Mouse (Mus musculus): ENCODE data around the gene Olfr1369-ps1.
A peak's percentile ranks its signal among the peaks of the same experiment; 100 is the strongest.
"Not testable (repeated sequence)": the region's sequence is repeated elsewhere in the genome, so short reads cannot be mapped to it uniquely, and the experiment has no call there.

Olfr1369-ps1 gene

DNA sequence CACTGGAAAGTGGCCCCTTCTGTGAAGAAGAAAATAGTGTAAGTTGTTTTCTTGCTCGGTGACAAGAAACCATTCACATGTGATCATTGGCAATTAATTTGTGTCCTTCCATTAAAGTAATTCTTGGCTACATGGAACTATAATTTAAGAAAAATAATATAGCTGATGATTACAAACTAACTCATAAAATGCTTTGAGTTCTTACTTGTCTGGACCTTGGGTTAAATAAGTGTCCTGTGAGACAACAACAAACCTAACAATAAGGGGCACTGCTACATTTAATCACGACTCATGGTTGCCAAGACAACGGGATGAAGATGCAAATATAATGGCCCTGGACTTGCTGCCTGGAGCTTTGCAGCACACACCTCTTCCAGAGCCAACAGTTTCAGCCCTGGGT lies at the start of gene Olfr1369-ps1:
Olfr1369-ps1 (plus strand) TSS at position 301 of the 400 bp plus-strand sequence.
- not testable (repeated sequence) for ATAC-seq (ENCODE audit: low TSS enrichment)

DNA sequence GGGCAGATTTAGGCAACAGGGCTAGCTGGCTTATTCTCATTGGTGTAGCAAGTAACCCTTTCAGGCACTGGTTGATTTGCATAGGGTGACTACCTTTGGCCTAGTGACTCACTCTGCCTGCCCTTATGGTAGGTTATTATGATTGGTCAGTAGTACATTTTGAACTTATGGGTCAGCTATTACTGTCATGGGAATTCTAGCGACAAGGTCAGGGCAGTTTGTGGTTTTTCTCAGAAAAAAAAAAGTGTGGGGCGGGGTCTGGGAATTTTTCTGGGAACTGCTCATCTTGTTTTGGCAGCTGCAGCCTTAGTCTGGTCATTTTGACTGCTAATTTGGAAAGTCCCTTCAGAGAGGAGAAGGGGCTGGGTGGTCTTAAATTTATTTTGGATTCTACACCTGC lies 45.3 kb upstream of the Olfr1369-ps1 start:
- ATAC-seq (ENCODE audit: low TSS enrichment) = no peak

DNA sequence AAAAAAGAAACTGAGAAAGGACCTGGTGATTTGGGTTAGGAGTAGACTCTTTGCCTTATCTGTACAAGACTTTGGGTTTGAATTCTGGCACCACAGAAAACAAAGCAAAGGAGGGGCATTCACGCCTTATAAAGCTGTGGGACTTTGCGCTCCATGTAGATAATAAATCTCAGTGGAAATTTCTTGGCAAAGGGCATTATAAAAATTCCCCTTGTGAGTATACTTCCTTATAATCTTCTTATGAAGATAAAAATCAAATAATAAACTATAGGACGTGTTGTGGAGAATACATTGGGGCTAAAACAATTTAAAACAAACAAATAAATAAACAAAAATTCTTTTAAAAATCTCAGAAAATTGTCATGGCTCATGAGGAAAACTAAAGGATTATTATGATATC lies 36.4 kb upstream of the Olfr1369-ps1 start, which contains the start of gene Olfr1370:
Olfr1370 (minus strand) TSS at position 101 of the 400 bp plus-strand sequence.
- no peak for ATAC-seq (ENCODE audit: low TSS enrichment)

DNA sequence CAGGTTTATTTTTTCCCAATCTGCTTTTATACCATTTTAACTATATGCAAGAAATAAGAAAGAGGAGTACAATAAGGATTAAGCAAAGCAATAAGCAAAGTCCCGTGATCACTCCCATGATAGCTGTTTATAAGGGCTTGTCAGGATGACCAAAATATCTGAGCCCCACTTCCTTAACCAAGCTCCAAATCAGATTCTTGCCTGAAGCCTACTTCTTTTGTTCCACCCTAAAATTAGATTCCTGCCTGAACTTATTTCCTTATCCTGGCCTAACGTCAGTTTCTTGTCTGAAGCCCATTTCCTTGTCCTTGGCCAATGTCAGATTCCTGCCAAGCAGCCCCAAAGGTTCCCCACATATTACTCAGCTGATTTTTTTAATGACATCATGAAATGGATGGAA lies 28.6 kb upstream of the Olfr1369-ps1 start:
- ATAC-seq (ENCODE audit: low TSS enrichment) = no peak

DNA sequence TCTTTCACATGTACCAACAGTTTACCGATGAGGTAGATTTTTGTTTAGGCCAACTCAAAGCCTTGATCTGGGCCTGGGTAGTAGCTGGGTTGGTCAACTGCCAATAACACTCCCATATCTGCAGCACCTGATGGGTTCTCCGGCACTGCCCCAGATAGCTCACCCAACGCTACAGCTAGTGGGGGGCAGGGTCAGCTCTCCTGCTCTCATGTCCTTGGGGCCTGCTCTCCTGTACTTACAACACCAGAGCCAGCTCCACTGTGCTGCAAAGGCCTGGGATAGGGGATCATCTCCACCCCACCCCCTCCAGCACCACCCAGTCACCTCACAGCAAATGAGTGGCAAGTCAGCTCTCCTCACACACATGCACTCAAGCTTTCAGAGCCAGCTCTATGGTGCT lies 1.5 kb upstream of the Olfr1369-ps1 start:
- no peak for ATAC-seq (ENCODE audit: low TSS enrichment)

DNA sequence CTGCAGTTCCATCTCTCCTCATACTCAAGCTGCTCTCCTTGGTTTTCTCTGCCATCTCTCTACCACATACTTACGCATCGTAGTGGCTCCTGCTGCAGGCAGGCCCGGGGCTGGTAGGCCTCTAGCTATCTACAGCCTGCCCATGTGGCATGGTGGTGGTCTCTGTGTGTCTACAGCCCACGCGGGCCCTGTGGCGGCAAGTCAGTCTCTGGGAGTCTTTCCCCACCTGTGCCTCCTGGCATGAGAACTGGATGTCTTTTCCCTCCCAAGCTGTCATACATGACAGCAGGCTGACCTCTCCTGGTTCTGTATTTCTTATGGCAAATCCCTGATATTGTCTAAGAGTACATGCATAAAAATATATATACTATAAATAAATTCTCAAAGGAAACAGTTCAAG lies 842 bp upstream of the Olfr1369-ps1 start:
- no peak for ATAC-seq (ENCODE audit: low TSS enrichment)

DNA sequence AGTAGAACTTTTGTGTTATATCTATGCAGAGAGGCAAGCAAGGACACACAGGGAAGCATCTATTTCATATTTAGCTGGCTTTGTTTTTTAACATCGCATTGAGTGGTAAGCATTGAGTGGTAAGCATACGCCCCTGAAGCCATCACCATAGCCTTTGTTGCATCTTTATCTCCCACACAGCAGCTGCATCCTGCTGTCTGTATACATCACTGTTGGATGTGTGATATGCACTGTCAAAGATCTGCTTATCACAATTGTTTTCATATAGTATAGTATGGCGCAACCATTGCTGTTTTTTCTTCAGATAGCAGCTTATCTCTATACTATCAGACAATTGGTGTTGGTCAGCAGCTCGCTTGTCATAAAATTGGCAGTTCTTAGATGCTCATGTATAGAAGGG lies 2.8 kb downstream of the Olfr1369-ps1 start:
- ATAC-seq (ENCODE audit: low TSS enrichment) = no peak

DNA sequence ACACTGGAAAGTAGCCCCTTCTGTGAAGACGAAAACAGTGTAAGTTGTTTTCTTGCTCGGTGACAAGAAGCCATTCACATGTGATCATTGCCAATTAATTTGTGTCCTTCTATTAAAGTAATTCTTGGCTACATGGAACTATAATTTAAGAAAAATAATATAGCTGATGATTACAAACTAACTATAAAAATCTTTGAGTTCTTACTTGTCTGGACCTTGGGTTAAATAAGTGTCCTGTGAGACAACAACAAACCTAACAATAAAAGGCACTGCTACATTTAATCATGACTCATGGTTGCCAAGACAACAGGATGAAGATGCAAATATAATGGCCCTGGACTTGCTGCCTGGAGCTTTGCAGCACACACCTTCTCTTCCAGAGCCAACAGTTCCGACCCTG lies 18.1 kb downstream of the Olfr1369-ps1 start, which contains the start of gene Olfr263:
Olfr263 (plus strand) TSS at position 301 of the 400 bp plus-strand sequence.
- not testable (repeated sequence) for ATAC-seq (ENCODE audit: low TSS enrichment)

DNA sequence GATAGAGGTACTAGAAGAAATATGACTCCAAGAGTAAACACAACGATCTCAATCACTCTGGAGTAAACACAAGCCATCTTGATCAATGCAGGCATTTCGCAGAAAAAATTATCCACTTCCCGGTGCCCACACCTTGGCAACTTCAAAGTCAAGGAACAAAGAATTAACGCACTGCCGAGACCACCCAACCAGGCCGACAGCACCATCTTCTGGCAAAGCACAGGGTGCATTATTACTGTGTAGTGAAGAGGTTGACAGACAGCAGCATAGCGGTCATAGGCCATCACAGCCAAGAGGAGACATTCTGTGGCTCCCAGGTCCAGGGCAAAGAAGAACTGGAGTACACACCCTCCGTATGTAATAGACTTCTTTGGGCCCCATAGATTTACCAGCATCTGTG lies 31.1 kb downstream of the Olfr1369-ps1 start:
- no peak for ATAC-seq (ENCODE audit: low TSS enrichment)

DNA sequence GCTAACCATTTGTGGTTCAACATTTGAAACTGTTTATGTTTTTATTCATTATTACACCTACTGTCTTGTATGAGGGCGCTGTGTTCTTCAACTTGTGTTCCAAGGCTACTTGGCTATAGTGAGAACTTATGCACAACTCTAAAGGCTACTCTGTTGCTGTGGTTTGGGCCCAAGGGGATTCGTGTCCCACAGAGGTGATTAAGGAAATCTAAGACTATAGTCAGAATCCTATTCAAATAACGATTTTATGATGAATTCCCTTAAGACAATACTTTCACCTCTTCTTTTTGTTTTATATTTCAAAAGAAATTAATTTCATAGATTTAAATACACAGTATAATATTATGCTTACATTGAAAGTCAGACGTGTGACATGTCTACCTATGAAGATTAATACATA lies 34.5 kb downstream of the Olfr1369-ps1 start, which contains the start of gene Olfr1368:
Olfr1368 (minus strand) TSS at position 101 of the 400 bp plus-strand sequence.
- no peak for ATAC-seq (ENCODE audit: low TSS enrichment)

DNA sequence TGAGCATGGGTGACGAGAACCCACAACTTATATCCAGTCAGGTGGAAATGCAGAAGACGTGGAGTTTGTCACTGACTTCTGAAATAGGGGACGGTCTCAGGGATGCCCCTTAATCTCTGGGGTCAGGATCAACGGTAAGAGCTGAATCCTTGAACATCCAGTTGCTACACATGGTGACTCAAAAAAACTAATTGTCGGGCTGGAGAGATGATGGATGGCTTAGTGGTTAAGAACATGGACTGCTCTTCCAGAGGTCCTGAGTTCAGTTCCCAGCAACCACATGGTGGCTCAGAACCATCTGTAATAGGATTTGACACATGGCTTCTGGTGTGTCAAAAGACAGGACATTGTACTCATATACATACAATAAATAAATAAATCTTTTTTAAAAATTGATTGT lies 44.6 kb downstream of the Olfr1369-ps1 start:
- no peak for ATAC-seq (ENCODE audit: low TSS enrichment)

DNA sequence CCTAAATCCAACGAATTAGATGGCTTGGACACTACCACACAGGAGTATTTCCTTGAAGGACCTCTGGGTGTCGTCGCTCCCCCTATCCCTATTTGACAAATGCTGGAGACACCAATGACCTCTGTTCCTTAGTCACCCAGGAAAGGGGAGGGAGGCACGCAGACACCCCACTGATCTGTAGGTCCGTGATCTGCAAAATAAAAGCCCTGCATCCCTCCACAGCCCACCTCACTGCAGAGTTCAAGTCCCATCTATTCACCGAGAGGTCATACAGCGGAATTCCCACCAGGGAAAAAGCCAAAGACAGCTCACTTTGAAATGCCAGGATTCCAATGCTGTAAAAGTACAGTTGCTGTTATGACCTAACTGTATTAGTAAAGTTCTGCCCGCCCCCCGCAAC lies 46.8 kb downstream of the Olfr1369-ps1 start:
- no peak for ATAC-seq (ENCODE audit: low TSS enrichment)

DNA sequence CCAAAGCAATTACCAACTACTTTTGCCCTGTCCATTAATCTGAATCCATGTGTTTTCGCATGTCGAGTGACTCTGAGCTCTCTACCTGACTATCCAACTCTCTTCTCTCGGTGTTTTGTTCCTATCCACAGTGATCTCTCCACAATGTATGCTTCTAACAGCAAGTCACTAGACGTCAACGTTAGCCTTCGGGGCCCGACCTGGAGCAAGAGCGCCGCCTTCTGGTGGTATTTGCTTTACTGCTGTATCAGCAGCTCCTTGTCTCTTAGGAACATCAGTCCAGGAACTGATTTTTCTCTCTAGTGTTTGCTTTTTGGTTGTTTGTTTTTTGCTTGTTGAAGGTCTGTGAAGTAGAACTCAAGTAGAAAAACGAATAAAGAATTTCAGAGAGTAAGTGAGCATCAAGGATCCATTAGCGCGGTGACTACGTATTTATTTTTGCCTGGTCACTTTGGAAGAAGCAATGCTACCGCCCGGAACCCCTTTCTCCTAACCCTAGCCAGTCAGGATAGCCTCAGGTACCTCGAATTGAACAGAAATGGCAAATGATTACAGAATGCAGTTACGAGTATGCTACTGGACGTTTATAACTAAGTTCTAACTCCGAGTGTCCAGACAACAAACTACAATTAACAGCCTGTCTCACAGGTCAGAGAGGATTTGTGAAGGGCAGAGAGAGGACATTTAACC lies 47.6 kb downstream of the Olfr1369-ps1 start:
- ATAC-seq (ENCODE audit: low TSS enrichment) = peak; percentile 90

DNA sequence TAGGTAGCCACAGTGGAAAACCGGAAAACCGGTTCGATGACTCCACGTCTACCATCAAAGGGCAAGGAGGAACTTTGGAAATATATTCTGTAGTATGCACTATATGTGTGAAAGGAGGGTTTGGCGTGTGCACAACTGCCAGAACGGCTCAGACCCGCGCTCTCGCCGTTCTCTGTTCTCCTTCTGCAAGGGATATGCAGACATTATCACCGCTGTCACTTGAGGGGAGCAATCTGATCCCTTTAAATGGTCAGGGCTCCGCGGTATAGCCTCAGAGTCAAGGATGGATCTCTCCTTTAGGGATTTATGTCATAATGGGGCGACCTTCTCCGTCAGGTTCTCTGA lies 48.2 kb downstream of the Olfr1369-ps1 start:
- peak; percentile 32 for ATAC-seq (ENCODE audit: low TSS enrichment)

DNA sequence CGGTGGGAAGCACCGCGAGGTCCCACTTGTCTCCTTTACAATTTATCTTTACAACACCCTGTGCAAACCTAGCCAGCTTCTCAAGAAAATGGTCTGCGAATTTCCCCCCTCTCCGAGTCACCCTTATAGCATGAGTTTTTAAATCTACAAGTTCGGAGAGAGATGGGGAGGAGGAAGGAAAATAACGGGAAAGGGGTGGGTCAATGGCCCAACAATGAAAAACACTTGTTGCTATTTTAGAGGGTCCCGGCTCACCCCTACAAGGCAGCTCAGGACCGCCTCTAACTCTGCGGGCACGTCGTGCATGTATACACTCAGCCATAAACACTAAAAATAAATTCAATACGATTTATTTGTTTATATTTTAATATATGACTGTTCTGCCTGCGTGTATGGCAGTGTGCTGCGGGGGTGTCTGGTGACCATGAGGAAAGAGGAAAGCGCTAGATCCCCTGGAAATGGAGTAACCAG lies 48.8 kb downstream of the Olfr1369-ps1 start:
- ATAC-seq (ENCODE audit: low TSS enrichment) = no peak

DNA sequence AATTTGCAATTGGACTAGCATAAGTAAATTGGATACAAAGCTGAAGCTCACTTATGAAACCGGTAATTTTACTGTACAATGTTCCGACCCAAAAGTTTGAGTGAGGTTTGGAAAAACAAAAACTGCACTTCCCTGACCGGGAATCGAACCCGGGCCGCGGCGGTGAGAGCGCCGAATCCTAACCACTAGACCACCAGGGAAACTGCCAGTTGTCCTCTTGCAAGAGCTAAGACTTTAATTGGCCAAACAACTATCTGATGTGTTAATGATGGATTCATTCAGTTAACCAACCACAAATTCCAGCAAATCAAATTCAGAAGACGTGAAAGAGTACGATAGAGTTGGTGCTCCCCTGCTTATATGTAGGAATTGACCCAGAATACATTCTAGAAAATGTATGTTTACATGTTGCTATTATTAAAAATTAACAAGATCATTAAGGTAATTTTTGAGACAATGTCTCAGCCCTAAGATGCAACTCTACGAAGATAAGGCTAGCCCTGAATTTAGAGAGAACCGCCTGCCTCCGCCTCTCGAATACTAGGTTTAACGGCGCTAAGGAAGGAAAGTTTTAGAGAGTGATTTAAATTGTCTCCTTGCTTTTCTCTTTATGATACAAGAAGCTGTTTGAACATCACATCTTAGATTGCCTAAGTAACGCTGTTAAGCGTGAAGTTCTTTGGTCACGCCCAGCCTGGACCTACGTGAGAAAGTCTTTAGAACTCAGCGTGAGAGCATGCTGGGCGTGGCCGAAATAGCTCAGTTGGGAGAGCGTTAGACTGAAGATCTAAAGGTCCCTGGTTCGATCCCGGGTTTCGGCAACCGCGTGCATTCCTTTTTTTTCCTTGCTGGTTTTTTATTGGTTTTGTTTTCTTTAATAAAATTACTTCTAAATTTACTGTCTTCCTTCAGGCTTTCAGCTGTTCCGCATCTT lies 49.6 kb downstream of the Olfr1369-ps1 start:
- ATAC-seq (ENCODE audit: low TSS enrichment) = peak; percentile 69

DNA sequence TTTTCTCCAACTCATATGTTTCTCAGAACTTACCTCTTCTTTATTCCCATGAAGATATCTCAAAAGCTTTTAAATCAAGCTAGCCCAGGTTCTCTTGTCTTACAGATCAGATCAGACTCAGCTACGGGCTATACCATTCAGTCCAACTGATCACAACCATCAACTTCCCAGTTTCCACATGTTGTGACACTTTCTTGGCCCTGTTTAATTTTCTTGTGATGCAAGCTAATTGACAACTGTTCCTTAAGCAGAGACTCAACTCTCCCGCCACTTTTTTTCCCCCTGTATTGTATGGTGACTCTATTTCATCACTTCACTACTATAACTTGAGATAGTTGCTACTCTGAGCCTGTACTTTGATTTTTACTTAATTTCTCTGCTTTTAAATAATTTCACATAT lies 50.3 kb downstream of the Olfr1369-ps1 start:
- ATAC-seq (ENCODE audit: low TSS enrichment) = no peak

DNA sequence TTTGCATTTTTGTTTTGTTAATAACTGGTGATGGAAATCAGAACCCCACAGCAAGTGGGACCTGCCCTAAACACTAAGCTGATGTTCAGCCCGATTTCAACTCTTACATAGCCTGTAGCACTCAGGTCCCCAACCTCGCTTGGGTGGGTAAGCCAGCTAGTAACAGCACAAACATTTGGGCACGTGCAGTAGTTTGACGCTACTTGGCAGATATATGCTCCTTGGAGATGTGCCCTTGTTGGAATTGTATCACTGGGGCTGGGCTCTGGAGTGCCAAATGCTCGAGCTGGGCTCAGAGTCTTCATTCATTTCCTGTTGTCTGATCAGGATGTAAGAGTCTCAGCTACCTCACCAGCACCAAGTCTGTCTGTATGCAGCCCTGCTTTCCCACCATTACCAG lies 51.3 kb downstream of the Olfr1369-ps1 start:
- ATAC-seq (ENCODE audit: low TSS enrichment) = no peak

DNA sequence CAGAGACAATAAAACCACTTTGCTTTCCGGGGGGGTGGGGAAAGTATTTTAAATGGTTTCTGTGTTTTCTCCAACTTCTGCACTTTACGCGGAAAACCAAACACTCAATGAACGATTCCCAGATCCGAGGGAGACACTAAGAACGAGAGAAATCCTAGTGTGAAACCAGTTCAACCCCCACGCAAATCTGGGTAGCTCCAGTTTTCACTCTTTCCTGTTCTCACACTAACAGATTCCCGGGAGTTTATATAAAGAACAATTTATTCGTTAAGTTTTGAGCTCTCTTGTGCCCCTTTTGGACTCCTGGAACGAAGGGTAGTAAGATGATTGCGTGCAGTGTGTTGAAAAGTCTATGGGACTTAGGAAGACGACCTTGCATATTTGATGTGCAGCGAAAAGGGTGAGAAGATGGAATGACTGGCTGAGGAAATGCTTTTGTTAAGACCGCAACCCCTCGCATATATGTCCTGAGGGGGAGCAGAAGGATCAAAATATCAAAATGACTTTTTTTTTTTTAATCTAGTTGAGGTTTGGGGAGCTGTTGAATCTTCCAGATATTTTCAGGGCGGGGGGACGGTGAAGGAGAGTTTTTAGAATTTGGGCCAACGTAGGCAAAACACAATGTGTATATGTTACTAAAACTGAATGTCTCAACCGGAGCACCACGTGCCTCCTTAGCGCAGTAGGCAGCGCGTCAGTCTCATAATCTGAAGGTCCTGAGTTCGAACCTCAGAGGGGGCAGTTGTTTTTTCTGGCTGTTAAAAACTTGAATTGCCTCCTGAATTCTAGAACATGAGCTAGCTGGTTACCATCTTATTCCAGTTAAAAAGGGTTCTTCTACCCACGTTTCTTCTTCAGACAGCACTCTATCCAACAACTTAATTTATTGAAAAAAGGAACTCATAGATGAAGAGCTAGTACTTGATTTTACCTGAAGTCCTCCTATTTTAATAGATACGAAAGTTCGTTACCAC lies 55.9 kb downstream of the Olfr1369-ps1 start:
- ATAC-seq (ENCODE audit: low TSS enrichment) = peak; percentile 53

DNA sequence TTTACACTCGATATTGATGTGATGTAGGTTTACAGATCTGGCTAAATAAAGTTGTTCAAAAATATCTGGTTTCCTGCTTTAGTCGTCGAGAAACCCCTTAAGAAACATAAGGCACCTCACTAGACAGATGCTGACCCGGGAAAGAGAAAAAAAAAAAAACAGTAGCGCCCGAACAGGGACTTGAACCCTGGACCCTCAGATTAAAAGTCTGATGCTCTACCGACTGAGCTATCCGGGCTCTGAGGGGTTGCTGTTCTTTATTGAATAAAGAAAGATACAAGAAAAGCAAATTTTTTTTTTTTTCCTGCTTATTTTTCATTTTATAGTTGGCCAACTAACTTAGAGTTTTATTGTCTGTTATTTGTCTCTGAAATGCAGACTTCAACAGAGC lies 56.6 kb downstream of the Olfr1369-ps1 start:
- no peak for ATAC-seq (ENCODE audit: low TSS enrichment)

DNA sequence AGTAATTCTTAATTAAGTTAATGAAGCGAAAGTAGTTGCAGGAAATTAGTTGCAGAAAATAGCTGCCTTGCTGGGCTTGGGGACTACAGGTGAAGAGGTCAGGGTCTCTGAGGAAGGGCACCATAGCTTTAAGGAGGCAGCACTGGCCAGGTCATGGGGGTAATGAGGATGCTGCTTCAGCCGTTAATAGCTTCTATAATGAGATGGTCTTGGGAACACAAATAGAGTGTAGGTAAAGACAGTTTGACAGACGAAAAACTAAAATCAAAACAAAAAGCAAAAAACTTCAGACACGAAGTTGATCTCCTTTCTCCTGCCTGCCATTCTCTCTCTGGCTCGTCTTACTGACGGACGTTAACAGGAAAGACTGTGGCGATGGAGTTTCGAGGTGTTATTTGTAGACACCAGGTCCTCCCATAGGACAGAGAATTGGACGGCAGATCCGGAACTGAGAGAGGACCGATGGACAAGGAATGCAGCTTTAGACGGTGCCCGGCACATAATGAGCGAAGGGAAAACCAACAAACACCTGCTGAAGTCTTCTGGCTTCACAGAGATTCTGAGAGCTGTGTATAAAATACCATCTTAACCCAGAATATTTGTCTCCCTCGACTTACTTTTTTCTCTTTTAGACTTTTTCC lies 57.2 kb downstream of the Olfr1369-ps1 start:
- no peak; the same call in 1 of the 2 replicates for ATAC-seq (ENCODE audit: low TSS enrichment)

All from frontal cortex, adult (tissue).